Mouse (Mus musculus) CD4-positive naive resting alpha-beta T cell, adult 76 days (primary cell): ENCODE data around the gene Tnfaip3. TPM values are rescaled to one million over a fixed set of nuclear protein-coding genes. Genes with fewer than 3 reads are reported as not detected.

Source experiments
- total RNA-seq: library from RNA; stranded (reverse); gene quantifications from one replicate; pipeline ENCODE4 v1.2.4, GENCODE M21; 2023

Tnfaip3 gene
- total RNA-seq: 2,493 TPM

GRCm38 (mm10) chr10:19015257-19015862 is at the start of gene Tnfaip3:
Tnfaip3 (minus strand) TSS chr10:19015657.

Other genes starting within 250 kb of the Tnfaip3 start
- not detected for gene Gm4922, start 228.9 kb downstream of the Tnfaip3 start, total RNA-seq
- 0.97 TPM for gene Perp, start 170.6 kb downstream of the Tnfaip3 start, total RNA-seq